Mouse (Mus musculus): ENCODE data around the gene Vmn2r56. TPM values are rescaled to one million over a fixed set of nuclear protein-coding genes. Genes with fewer than 3 reads are reported as not detected.
A peak's percentile ranks its signal among the peaks of the same experiment; 100 is the strongest.
"Not testable (repeated sequence)": the region's sequence is repeated elsewhere in the genome, so short reads cannot be mapped to it uniquely, and the experiment has no call there.

Vmn2r56 gene
- polyA plus RNA-seq (2012; rRNA removed): 0.04 TPM in 2 replicates

- Histone ChIP-seq H3K4me3 (ENCODE audit: insufficient read depth, low read length) (no peak within 1 kb of the TSS), H3K27ac (ENCODE audit: insufficient read depth, low read length) (no peak within 1 kb of the TSS), H3K4me1 (ENCODE audit: control insufficient read depth, insufficient read depth, low read length) (no peaks in the 10 kb centered on the region)
- TF ChIP-seq CTCF (IDR thresholded peaks at IDR 0.05; ENCODE audit: extremely low read depth, insufficient read depth, low read length): no peak
- no peak for TF ChIP-seq POLR2A (IDR thresholded peaks at IDR 0.05; ENCODE audit: extremely low read depth, insufficient read depth, low read length)
These were observed at the start of gene Vmn2r56 for GRCm38 (mm10) chr7:12734904-12735303. Gene Vmn2r56 (minus strand): TSS chr7:12735004.

GRCm38 (mm10) chr7:12780151-12780830 lies 45.5 kb upstream of the Vmn2r56 start:
- peak overlapping the region; percentile 60 for H3K4me3 ChIP-seq (ENCODE audit: insufficient read depth, low read length)
- H3K4me1 ChIP-seq (ENCODE audit: control insufficient read depth, insufficient read depth, low read length): no peaks in the 10 kb centered on the region
- TF ChIP-seq CTCF (IDR thresholded peaks at IDR 0.05; ENCODE audit: extremely low read depth, insufficient read depth, low read length) (no peak), POLR2A (IDR thresholded peaks at IDR 0.05; ENCODE audit: extremely low read depth, insufficient read depth, low read length) (no peak)
- H3K27ac ChIP-seq (ENCODE audit: insufficient read depth, low read length): peak overlapping the region; percentile 36; the same call in 1 of the 2 replicates

- H3K27ac ChIP-seq (ENCODE audit: insufficient read depth, low read length): no peak overlapping the region
- TF ChIP-seq CTCF (IDR thresholded peaks at IDR 0.05; ENCODE audit: extremely low read depth, insufficient read depth, low read length): no peak
- TF ChIP-seq POLR2A (IDR thresholded peaks at IDR 0.05; ENCODE audit: extremely low read depth, insufficient read depth, low read length): no peak
These were observed 45.0 kb upstream of the Vmn2r56 start for GRCm38 (mm10) chr7:12779782-12780150.

GRCm38 (mm10) chr7:12779141-12779540 lies 44.3 kb upstream of the Vmn2r56 start:
- TF ChIP-seq CTCF (IDR thresholded peaks at IDR 0.05; ENCODE audit: extremely low read depth, insufficient read depth, low read length): no peak
- no peak for TF ChIP-seq POLR2A (IDR thresholded peaks at IDR 0.05; ENCODE audit: extremely low read depth, insufficient read depth, low read length)
- Histone ChIP-seq H3K27ac (ENCODE audit: insufficient read depth, low read length) (no peak overlapping the region), H3K4me1 (ENCODE audit: control insufficient read depth, insufficient read depth, low read length) (no peaks in the 10 kb centered on the region), H3K4me3 (ENCODE audit: insufficient read depth, low read length) (no peak overlapping the region)

More at GRCm38 (mm10) chr7:12779782-12780150, 45.0 kb upstream of the Vmn2r56 start:
- H3K4me1 ChIP-seq (ENCODE audit: control insufficient read depth, insufficient read depth, low read length): no peaks in the 10 kb centered on the region
- H3K4me3 ChIP-seq (ENCODE audit: insufficient read depth, low read length): peak overlapping the region; percentile 60

GRCm38 (mm10) chr7:12774606-12775005 lies 39.8 kb upstream of the Vmn2r56 start:
- no peak overlapping the region for H3K4me3 ChIP-seq (ENCODE audit: insufficient read depth, low read length)
- H3K4me1 ChIP-seq (ENCODE audit: control insufficient read depth, insufficient read depth, low read length): no peaks in the 10 kb centered on the region
- no peak overlapping the region for H3K27ac ChIP-seq (ENCODE audit: insufficient read depth, low read length)
- TF ChIP-seq POLR2A (IDR thresholded peaks at IDR 0.05; ENCODE audit: extremely low read depth, insufficient read depth, low read length) (no peak), CTCF (IDR thresholded peaks at IDR 0.05; ENCODE audit: extremely low read depth, insufficient read depth, low read length) (no peak)

GRCm38 (mm10) chr7:12774111-12774510 lies 39.3 kb upstream of the Vmn2r56 start:
- Histone ChIP-seq H3K4me1 (ENCODE audit: control insufficient read depth, insufficient read depth, low read length) (no peaks in the 10 kb centered on the region), H3K4me3 (ENCODE audit: insufficient read depth, low read length) (no peak overlapping the region), H3K27ac (ENCODE audit: insufficient read depth, low read length) (no peak overlapping the region)
- TF ChIP-seq POLR2A (IDR thresholded peaks at IDR 0.05; ENCODE audit: extremely low read depth, insufficient read depth, low read length) (no peak), CTCF (IDR thresholded peaks at IDR 0.05; ENCODE audit: extremely low read depth, insufficient read depth, low read length) (no peak)

- no peaks in the 10 kb centered on the region for H3K4me1 ChIP-seq (ENCODE audit: control insufficient read depth, insufficient read depth, low read length)
- TF ChIP-seq POLR2A (IDR thresholded peaks at IDR 0.05; ENCODE audit: extremely low read depth, insufficient read depth, low read length) (no peak), CTCF (IDR thresholded peaks at IDR 0.05; ENCODE audit: extremely low read depth, insufficient read depth, low read length) (no peak)
- no peak overlapping the region for H3K27ac ChIP-seq (ENCODE audit: insufficient read depth, low read length)
- H3K4me3 ChIP-seq (ENCODE audit: insufficient read depth, low read length): peak overlapping the region; percentile 21; the same call in 1 of the 2 replicates
These were observed 14.8 kb upstream of the Vmn2r56 start for GRCm38 (mm10) chr7:12749431-12750198.

GRCm38 (mm10) chr7:12684903-12685302 lies 49.9 kb downstream of the Vmn2r56 start, which contains the start of gene Vmn2r55:
Gene Vmn2r55 (minus strand): TSS chr7:12685003.
- H3K27ac ChIP-seq (ENCODE audit: insufficient read depth, low read length); H3K4me1 ChIP-seq (ENCODE audit: control insufficient read depth, insufficient read depth, low read length); H3K4me3 ChIP-seq (ENCODE audit: insufficient read depth, low read length): not testable (repeated sequence)

- H3K4me1 ChIP-seq (ENCODE audit: control insufficient read depth, insufficient read depth, low read length); H3K4me3 ChIP-seq (ENCODE audit: insufficient read depth, low read length); H3K27ac ChIP-seq (ENCODE audit: insufficient read depth, low read length): not testable (repeated sequence)
These were observed 94.6 kb downstream of the Vmn2r56 start, which contains the start of gene Vmn2r54 for GRCm38 (mm10) chr7:12640219-12640618. Gene Vmn2r54 (minus strand): TSS chr7:12640319.

Other genes starting within 250 kb of the Vmn2r56 start
- not detected in 2 replicates for gene 2900092C05Rik, start 222.5 kb downstream of the Vmn2r56 start, polyA plus RNA-seq (2012; rRNA removed)
- 0.02 TPM in 2 replicates for gene Vmn2r53, start 126.2 kb downstream of the Vmn2r56 start, polyA plus RNA-seq (2012; rRNA removed)
- gene Vmn2r54, start 94.7 kb downstream of the Vmn2r56 start, polyA plus RNA-seq (2012; rRNA removed): 0.04 and 0.06 TPM in 2 replicates
- gene Vmn2r55, start 50.0 kb downstream of the Vmn2r56 start, polyA plus RNA-seq (2012; rRNA removed): not detected in 2 replicates
- gene Zscan18, start 68.6 kb upstream of the Vmn2r56 start, polyA plus RNA-seq (2012; rRNA removed): 16.3 and 17.8 TPM in 2 replicates
- gene Zfp329, start 83.9 kb upstream of the Vmn2r56 start, polyA plus RNA-seq (2012; rRNA removed): 15.9 and 19.1 TPM in 2 replicates
- gene Zfp110, start 99.8 kb upstream of the Vmn2r56 start, polyA plus RNA-seq (2012; rRNA removed): 7.8 and 8.6 TPM in 2 replicates
- gene Zfp128, start 146.2 kb upstream of the Vmn2r56 start, polyA plus RNA-seq (2012; rRNA removed): 5.2 and 5.4 TPM in 2 replicates
- gene Zscan22, start 162.8 kb upstream of the Vmn2r56 start, polyA plus RNA-seq (2012; rRNA removed): 12.7 and 13.1 TPM in 2 replicates
- gene Rps5, start 187.3 kb upstream of the Vmn2r56 start, polyA plus RNA-seq (2012; rRNA removed): 782 and 785 TPM in 2 replicates
- gene Rnf225, start 192.4 kb upstream of the Vmn2r56 start, polyA plus RNA-seq (2012; rRNA removed): 0.96 and 1.0 TPM in 2 replicates
- gene Zfp324, start 230.8 kb upstream of the Vmn2r56 start, polyA plus RNA-seq (2012; rRNA removed): 5.6 and 6.1 TPM in 2 replicates
- 9.7 and 10.1 TPM in 2 replicates for gene Zfp446, start 242.8 kb upstream of the Vmn2r56 start, polyA plus RNA-seq (2012; rRNA removed)

Data from cortical plate, adult 2 months (tissue).